Mouse (Mus musculus) cerebral cortex, adult 2 months (tissue): Measurements from ENCODE around the gene Dock6.

Experiments used
- WGBS: fragments of 180-500 bp; shearing (Covaris S2); methylation state at CpG from one replicate; pipeline ENCODE4 v1.1.7; 2018; 5-methylcytosine and 5-hydroxymethylcytosine counted together

Gene Dock6

GRCm38 (mm10) chr9:21808561-21808960 lies 43.9 kb downstream of the Dock6 start:
- 75% methylated on average over 3 of the region's 3 CpGs for WGBS

DNA sequence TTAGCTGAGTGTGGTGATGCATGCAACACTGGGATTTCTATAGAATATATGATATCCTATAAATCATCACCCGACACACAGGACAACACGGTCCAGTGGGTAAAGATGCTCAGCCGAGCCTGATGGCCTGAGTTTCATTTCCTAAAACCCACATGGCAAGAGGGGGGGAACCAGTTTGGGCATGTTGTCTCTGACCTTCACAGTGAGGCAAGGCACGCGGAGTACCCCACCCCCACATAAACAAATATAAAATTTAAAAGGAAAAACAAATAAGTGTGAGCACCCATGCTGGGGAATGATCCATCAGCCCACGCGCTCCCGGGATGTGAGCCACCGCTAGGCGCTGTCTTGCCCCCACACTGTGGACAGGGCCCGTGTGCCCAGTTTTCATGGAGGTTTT lies 45.5 kb downstream of the Dock6 start:
- 59% methylated on average over 11 of the region's 11 CpGs for WGBS

GRCm38 (mm10) chr9:21806363-21806762 lies 46.1 kb downstream of the Dock6 start:
- 58% methylated on average over 3 of the region's 3 CpGs for WGBS

DNA sequence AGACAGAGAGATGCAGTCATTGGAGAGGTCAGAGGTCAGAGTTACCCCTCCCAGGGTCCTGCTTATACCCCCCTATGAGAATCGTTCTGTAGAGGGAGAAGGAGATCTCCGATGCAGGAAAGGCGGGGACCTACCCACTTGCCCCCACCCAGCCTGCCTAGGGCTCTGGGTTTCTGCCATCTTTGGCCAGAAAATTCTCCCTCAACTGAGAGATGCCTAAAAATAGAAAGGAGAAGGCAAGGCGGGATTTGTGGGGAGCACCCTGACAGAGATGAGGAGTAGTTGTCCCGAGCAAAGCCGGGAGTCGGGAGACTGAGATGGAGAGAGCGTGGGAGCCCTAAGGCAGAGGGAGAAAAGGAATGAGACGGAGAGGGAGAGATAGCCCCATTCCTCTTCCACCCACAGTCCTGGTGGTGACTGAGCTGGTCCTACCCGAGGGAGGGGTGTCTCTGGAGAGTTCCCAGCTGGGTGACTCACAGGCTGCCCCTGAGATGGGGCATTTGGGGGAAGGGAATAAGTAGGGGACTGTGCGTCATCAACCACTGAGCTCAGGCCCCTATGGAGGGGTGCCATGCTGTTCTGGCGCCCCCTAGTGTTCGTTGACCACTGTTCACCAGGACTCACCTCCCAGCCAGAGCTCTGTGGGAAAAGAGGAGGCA lies 48.3 kb downstream of the Dock6 start:
- 23% methylated on average over 13 of the region's 13 CpGs for WGBS

DNA sequence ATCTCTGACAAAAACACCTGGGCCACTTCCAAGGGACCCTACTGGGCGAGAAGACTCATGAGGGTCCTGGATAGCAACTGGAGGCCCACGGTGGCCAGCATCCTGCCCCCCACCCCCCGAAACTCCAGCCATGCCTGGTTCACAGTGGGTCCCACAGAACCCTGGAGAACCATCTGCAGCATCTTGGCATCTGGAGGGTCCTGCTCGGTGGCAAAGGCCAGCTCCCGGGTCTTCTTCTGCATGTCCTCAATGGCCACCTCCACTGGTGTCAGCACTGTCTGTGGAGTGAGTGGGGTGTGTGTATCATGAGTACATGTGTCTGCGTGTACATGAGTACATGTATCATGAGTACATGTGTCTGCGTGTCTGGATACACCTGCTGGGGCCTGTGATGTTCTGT lies 50.8 kb downstream of the Dock6 start:
- 94% methylated on average over 7 of the region's 7 CpGs for WGBS

GRCm38 (mm10) chr9:21801121-21801520 lies 51.3 kb downstream of the Dock6 start:
- 92% methylated on average over 7 of the region's 7 CpGs for WGBS

DNA sequence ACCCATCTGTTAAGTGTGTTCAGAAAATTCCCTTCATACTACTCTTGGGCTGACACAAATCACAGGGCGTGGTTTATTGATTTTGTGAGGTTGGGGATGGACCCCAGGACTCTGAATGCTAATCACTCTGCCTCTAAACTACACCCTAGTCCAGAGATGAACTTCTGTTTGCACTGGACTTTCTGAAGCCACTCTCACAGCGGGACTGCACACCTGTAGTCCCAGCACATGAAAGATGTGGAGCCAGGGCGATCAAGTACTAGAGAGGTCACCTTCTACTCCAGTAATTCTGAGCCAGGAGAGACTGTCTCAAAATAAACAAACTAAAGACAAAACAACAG lies 53.5 kb downstream of the Dock6 start:
- 75% methylated on average over 3 of the region's 3 CpGs for WGBS

- 1% methylated on average over 52 of the region's 52 CpGs for WGBS
Measured at GRCm38 (mm10) chr9:21798345-21799009, 54.0 kb downstream of the Dock6 start, which contains the start of gene Kank2. Gene Kank2, minus strand, starts transcription at chr9:21798744.

DNA sequence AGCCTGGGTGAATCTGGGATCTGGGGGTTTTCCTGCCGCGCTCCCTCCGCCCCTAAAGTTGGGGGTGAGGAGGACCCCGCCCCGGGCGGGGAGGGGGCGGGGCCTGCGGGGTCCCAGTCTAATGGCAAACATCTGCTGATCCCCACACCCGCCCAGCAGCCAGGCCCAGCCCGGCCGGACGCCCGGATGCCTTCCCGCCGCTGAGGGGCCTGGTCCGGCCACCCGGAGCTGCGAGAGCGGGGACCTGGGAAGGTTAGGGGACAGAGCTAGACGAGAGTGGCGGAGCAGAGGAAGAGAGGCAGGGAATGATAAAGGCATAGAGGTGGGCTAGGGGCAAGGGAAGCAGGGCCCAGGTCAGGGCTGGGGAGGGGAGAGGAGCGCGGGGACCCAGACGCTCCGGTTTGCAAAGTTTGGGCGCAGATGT lies 54.5 kb downstream of the Dock6 start:
- WGBS, result under 1% methylated on average over 26 of the region's 26 CpGs

GRCm38 (mm10) chr9:21796919-21797318 lies 55.5 kb downstream of the Dock6 start:
- WGBS, result 66% methylated on average over 3 of the region's 3 CpGs

DNA sequence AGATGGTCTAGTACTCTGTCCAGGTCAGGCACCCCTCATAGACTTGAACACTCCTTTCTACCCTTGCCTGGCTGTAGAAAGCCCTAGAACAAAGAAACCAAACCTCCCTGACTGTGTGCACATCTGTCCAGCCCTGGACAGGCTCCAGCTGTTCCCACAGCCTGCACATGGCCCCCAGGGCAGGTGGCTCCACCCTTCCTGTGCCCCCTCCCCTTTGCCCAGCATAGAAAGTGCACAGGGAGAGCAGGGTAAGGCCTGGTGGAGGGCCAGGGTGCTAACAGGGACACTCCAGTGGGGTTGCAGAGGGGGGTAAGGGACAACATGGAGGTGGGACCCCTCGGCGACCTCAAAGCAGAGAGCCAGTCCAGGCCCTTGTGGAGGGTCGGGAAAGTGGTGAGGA lies 56.2 kb downstream of the Dock6 start:
- 66% methylated on average over 3 of the region's 3 CpGs for WGBS

- 84% methylated on average over 5 of the region's 5 CpGs for WGBS
Measured at GRCm38 (mm10) chr9:21795579-21795978, 56.9 kb downstream of the Dock6 start.

- WGBS, result 94% methylated on average over 25 of the region's 25 CpGs
Measured at GRCm38 (mm10) chr9:21794925-21795324, 57.5 kb downstream of the Dock6 start.

DNA sequence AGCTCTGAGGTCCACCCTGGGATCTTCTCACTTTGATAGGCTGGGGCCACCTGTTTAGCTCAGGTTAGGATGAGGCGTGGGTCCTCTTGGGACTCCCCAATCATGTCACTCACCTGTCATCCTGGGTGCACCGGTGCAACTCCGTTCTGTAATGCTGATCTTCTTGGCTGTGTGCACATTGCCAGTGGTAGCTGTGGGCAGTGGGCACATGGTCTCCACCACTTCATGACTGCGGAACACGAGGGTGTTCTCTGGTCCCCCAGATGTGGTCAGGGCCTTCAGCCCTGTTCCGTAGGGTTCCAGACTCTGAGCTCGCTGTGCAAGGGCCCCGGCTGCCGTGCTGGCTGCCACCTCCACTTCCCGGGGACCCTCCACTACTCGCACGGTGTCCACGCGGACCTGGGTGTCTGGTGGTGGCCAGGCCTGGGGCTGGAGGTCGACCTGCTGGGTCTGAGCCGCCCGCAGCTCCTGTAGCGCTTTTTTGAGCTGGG lies 58.0 kb downstream of the Dock6 start:
- 98% methylated on average over 18 of the region's 18 CpGs for WGBS

DNA sequence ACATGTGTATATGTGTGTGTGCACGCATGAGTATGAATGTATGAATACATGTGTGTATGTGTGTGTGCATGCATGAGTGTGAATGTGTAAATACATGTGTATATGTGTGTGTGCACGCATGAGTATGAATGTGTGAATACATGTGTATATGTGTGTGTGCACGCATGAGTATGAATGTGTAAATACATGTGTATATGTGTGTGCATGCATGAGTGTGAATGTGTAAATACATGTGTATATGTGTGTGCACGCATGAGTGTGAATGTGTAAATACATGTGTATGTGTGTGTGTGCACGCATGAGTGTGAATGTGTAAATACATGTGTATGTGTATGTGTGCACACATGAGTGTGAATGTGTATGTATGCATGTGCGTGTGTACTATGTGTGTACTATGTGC lies 58.9 kb downstream of the Dock6 start:
- WGBS, result 97% methylated on average over 6 of the region's 6 CpGs

- WGBS, result 14% methylated on average over 8 of the region's 8 CpGs
Measured at GRCm38 (mm10) chr9:21792644-21793043, 59.8 kb downstream of the Dock6 start.

DNA sequence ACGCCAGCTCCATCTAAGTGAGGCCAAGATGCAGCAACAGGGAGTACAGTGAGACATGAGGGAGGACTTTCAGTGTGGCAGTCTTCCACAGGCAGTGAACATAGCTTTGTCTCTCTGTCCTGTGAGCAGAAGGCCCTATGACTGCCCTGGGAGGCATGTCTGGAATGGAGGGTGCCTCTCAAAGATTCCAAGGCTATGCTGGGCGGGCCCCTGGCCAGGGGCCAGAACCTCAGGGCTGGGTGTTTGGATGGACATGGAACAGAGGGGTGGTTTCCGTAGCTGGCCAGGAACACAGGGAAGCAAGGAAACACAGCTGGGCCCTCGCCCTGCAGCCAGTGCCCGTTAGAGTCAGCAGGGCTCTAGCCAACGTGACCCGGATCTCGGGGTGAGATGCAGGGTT lies 60.6 kb downstream of the Dock6 start:
- WGBS, result 58% methylated on average over 8 of the region's 8 CpGs

DNA sequence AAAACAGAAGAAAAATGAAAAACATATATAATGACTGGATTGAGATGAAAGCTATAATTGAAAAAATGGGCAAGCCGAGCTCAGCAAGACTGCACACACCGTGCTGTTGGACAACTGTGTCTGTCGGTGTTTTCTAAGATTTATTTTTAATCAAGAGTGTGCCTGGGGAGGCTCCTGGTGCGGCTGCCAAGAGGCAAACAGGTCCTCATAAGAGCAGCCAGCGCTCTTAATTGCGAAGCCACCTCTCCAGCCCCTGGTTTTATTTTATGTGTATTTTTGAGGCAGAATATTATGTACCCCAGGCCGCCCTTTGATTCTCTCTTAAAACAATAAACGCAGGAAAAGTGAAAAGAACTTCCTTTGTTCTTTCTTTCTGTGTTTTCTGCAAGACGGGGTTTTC lies 64.2 kb downstream of the Dock6 start:
- whole genome bisulfite sequencing, result 73% methylated on average over 9 of the region's 9 CpGs

DNA sequence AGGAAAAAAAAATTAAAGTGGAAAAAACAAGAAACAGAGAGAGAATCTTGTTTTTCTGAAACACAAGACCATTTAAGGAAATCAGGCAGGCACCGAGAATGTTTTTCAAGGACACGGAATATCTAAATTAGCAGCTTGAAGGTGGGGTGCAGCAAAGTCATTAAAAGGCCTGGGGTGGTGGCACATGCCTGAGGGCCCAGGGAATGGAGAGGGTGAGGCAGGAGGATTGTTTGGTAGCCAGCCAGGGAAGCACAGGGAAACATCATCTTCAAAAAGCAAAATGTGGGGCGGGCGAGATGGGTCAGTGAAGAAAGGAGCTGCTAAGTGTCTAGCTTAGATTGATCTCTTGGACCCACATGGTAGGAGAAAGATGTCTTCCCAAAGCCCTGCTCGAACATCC lies 64.8 kb downstream of the Dock6 start:
- WGBS, result 76% methylated on average over 5 of the region's 5 CpGs

DNA sequence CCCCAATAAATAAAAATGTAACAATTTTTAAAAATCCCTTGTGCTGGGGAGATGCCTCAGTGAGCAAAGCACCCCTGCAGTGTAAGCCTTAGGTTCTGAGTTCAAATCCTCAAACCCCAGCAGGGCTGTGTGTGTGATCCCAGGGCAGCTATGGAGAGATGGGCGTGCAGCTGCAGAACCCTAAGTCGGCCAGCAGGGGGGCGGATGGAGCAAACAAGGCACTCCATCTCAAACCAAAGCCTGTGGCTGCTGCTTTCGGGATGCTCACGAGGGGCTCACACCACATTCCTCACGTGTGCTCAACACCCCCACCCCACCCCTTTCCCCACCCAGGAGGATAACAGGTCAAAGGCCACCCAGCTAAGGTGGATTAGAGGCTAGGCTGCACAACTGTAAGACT lies 65.5 kb downstream of the Dock6 start:
- WGBS, result 17% methylated on average over 6 of the region's 6 CpGs

- 74% methylated on average over 2 of the region's 2 CpGs for WGBS
Measured at GRCm38 (mm10) chr9:21786309-21786708, 66.1 kb downstream of the Dock6 start.

GRCm38 (mm10) chr9:21784517-21785307 lies 67.7 kb downstream of the Dock6 start:
- WGBS, result 75% methylated on average over 7 of the region's 7 CpGs
